Mouse (Mus musculus) left cerebral cortex, adult 6 months (tissue): ENCODE measurements around the gene Haao. TPM values are rescaled to one million over a fixed set of nuclear protein-coding genes. Genes with fewer than 3 reads are reported as not detected.

Experiments
- long read RNA-seq, 2 experiments: library from polyadenylated mRNA; unstranded; transcript quantifications; one replicate each; pipeline ENCODE4 v2.0.0; 2019 to 2020
- polyA plus RNA-seq: library from polyadenylated mRNA; unstranded; fragments of <200 nt; fragmentation: Nextera tagmentation; gene quantifications from 2 replicates; pipeline ENCODE4 v1.2.3, GENCODE M21; 2021

The Haao gene
- polyA plus RNA-seq: 0.24 and 0.27 TPM in 2 replicates
- long read RNA-seq, experiment 1: 0 reads
- long read RNA-seq, experiment 2: 0 reads

GRCm38 (mm10) chr17:83847815-83848214 is at the start of gene Haao:
Haao (minus strand) TSS chr17:83847963.

Other genes starting within 250 kb of the Haao start
- gene Kcng3, start 216.1 kb downstream of the Haao start, polyA plus RNA-seq: 0.31 and 0.33 TPM in 2 replicates
- 33.3 and 33.7 TPM in 2 replicates for gene Mta3, start 141.8 kb downstream of the Haao start, polyA plus RNA-seq